Mouse (Mus musculus): Measurements from ENCODE around the gene Sqor. TPM values are rescaled to one million over a fixed set of nuclear protein-coding genes. Genes with fewer than 3 reads are reported as not detected.

Sqor gene
- polyA plus RNA-seq, 1 experiment from 2014 or later = 33.0 TPM

DNA sequence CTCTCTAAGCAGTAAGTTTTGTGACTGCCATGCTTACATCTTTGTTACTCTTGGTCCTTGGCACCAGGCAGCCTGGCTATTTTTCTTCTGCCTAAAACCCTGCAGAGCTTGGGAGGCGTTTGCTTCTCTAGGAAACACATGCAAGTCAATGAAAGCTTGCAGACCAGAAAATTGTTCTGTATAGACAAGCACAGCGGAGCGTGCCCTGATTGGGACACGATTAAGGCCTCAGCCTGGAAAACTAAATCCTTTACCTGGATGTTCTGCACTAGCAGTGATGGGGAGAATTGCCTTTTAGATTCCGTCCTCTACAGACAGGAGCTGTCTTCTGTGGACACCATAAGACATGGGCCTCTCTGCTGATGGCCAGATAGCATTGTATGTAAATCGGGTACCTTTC, 39.4 kb downstream of the Sqor start:
- H3K36me3 ChIP-seq (ENCODE audit: insufficient read depth, low read length) = no peaks in the 10 kb centered on the region
- H3K4me2 ChIP-seq (ENCODE audit: low read length) = no peak overlapping the region
- no peaks in the 10 kb centered on the region for H3K4me1 ChIP-seq (replicated peaks; ENCODE audit: insufficient read depth, low read length)
- H3K9ac ChIP-seq (ENCODE audit: low read depth, low read length) = no peak overlapping the region
- H3K27me3 ChIP-seq (ENCODE audit: insufficient read depth, low read length) = no peaks in the 10 kb centered on the region
- H3K27ac ChIP-seq = no peak overlapping the region
- ATAC-seq (replicated peaks; ENCODE audit: low FRiP score, low read depth) (no peak), DNase-seq (ENCODE audit: low spot score) (no peak)
- no peak for TF ChIP-seq CTCF (IDR thresholded peaks at IDR 0.05; ENCODE audit: low read depth)
- no peak overlapping the region for H3K4me3 ChIP-seq (replicated peaks; ENCODE audit: low read depth, low read length)
- H3K9me3 ChIP-seq (replicated peaks; ENCODE audit: low read length) = no peaks in the 10 kb centered on the region
- 65% methylated on average over 6 of the region's 6 CpGs for WGBS

GRCm38 (mm10) chr2:122806040-122806439, 41.0 kb downstream of the Sqor start:
- TF ChIP-seq CTCF (IDR thresholded peaks at IDR 0.05; ENCODE audit: low read depth) = no peak
- Histone ChIP-seq H3K4me2 (ENCODE audit: low read length) (no peak overlapping the region), H3K9me3 (replicated peaks; ENCODE audit: low read length) (no peaks in the 10 kb centered on the region), H3K36me3 (ENCODE audit: insufficient read depth, low read length) (no peaks in the 10 kb centered on the region), H3K4me1 (replicated peaks; ENCODE audit: insufficient read depth, low read length) (no peaks in the 10 kb centered on the region), H3K27ac (no peak overlapping the region), H3K9ac (ENCODE audit: low read depth, low read length) (no peak overlapping the region), H3K27me3 (ENCODE audit: insufficient read depth, low read length) (no peaks in the 10 kb centered on the region), H3K4me3 (replicated peaks; ENCODE audit: low read depth, low read length) (no peak overlapping the region)
- DNase-seq (ENCODE audit: low spot score) (no peak), ATAC-seq (replicated peaks; ENCODE audit: low FRiP score, low read depth) (no peak)
- 87% methylated on average over 3 of the region's 3 CpGs for WGBS

DNA sequence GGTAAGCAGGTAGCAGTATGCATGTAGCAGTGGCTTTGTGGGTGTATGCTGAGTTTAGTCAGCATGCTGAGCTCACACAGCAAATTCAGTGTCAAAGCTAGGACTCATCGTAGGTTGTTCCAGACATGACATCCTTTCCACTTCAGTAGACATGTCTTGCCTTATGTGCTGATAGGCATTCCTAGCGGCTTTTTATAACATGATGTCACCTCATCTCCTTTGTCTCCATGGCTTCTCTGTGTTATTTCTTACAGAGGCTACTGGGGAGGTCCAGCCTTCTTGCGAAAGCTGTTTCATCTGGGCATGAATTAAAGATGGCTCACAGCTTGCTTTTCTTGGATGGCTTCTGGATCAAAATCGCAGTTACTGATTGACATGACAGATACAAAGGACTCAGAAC, 44.0 kb downstream of the Sqor start:
- H3K9ac ChIP-seq (ENCODE audit: low read depth, low read length) = no peak overlapping the region
- no peak overlapping the region for H3K4me2 ChIP-seq (ENCODE audit: low read length)
- ATAC-seq (replicated peaks; ENCODE audit: low FRiP score, low read depth) (no peak), DNase-seq (ENCODE audit: low spot score) (no peak)
- no peak for TF ChIP-seq CTCF (IDR thresholded peaks at IDR 0.05; ENCODE audit: low read depth)
- H3K9me3 ChIP-seq (replicated peaks; ENCODE audit: low read length) = no peaks in the 10 kb centered on the region
- H3K4me1 ChIP-seq (replicated peaks; ENCODE audit: insufficient read depth, low read length) = no peaks in the 10 kb centered on the region
- no peak overlapping the region for H3K27ac ChIP-seq
- 81% methylated on average over 4 of the region's 4 CpGs for WGBS
- no peak overlapping the region for H3K4me3 ChIP-seq (replicated peaks; ENCODE audit: low read depth, low read length)
- H3K36me3 ChIP-seq (ENCODE audit: insufficient read depth, low read length) = no peaks in the 10 kb centered on the region
- H3K27me3 ChIP-seq (ENCODE audit: insufficient read depth, low read length) = no peaks in the 10 kb centered on the region

DNA sequence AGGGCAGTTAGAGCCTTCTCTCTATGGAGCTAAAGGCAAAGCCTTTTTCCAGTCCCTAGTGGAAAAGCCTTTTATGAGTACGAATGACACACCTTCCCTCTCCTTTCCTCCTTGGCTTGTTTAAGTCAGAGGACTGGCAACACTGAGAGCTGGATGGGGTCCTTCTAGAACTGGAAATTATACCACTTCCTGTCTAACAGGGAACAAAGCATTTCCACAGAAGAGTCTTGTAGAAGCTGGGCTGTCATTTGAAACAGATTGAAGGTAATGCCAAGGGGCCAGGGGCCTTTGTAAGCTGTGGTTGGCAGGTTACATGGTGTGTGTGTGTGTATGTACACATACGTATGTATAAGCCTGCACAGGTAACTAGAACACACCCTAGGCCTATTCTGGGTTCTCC, 51.9 kb downstream of the Sqor start:
- Histone ChIP-seq H3K9ac (ENCODE audit: low read depth, low read length) (no peak overlapping the region), H3K27ac (no peak overlapping the region), H3K27me3 (ENCODE audit: insufficient read depth, low read length) (no peaks in the 10 kb centered on the region), H3K36me3 (ENCODE audit: insufficient read depth, low read length) (no peaks in the 10 kb centered on the region), H3K4me1 (replicated peaks; ENCODE audit: insufficient read depth, low read length) (no peaks in the 10 kb centered on the region), H3K9me3 (replicated peaks; ENCODE audit: low read length) (no peaks in the 10 kb centered on the region), H3K4me2 (ENCODE audit: low read length) (no peak overlapping the region), H3K4me3 (replicated peaks; ENCODE audit: low read depth, low read length) (no peak overlapping the region)
- 79% methylated on average over 2 of the region's 2 CpGs for WGBS
- ATAC-seq (replicated peaks; ENCODE audit: low FRiP score, low read depth) (no peak), DNase-seq (ENCODE audit: low spot score) (no peak)
- TF ChIP-seq CTCF (IDR thresholded peaks at IDR 0.05; ENCODE audit: low read depth) = no peak

DNA sequence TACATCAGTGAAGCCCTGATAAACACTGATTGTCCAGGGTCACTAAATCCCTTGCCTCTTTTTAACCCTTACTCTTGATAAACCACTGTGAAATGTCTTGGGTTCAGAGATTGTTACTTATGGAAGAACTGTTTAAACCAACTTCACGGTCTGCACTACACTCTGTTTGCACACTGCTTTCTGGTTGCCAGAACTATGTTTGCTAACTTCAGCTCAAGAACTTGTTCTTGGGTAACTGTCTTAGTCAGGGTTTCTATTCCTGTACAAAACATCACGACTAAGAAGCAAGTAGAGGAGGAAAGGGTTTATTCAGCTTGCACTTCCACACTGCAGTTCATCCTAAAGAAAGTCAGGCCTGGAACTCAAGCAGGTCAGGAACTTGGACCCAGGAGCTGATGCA, 56.2 kb downstream of the Sqor start:
- Histone ChIP-seq H3K9ac (ENCODE audit: low read depth, low read length) (no peak overlapping the region), H3K4me3 (replicated peaks; ENCODE audit: low read depth, low read length) (no peak overlapping the region), H3K9me3 (replicated peaks; ENCODE audit: low read length) (no peaks in the 10 kb centered on the region), H3K27ac (no peak overlapping the region), H3K27me3 (ENCODE audit: insufficient read depth, low read length) (no peaks in the 10 kb centered on the region), H3K4me1 (replicated peaks; ENCODE audit: insufficient read depth, low read length) (no peaks in the 10 kb centered on the region), H3K4me2 (ENCODE audit: low read length) (no peak overlapping the region), H3K36me3 (ENCODE audit: insufficient read depth, low read length) (no peaks in the 10 kb centered on the region)
- WGBS = 77% methylated on average over 2 of the region's 2 CpGs
- TF ChIP-seq CTCF (IDR thresholded peaks at IDR 0.05; ENCODE audit: low read depth) = no peak
- ATAC-seq (replicated peaks; ENCODE audit: low FRiP score, low read depth) = no peak
- no peak for DNase-seq (ENCODE audit: low spot score)

DNA sequence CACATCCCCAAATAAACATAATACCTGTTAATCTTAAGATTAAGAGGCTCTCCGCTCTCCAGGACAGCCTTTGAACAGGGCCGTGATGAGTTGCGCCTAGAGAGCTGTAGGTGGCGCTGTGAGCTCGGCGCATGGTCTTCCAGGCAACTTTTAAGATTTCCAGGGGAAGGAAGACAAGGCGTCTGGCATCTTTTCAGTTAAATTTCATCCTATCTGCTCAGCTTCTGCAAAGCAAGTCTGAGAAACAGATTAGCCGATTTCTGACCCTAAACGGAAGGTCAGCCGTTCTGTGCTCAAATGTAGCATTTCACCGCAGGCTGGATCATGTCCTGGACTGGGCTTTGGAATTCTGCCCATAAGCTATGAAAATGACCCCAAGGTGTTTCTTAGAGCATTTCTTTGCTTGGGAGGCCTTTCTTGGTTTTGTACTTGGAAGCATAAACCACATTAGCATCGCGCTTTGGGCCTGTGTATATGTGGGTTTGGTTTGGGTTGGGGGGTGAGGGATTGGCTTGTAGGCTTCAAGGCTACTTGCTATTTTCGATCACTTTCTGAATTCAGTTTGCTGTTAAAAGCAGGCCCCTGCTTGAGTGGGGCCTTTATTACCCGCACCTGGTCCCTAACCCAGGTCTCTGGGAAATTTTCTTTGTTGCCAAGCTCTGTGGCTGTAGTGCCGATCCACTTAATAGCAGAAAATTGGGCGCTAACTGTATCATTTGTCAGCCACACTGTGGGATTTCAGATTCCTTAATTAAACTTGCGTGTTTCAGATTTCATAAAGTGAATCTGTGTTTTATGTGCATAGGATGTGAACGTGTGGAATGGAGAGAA, 60.6 kb downstream of the Sqor start:
- Histone ChIP-seq H3K27ac (no peak overlapping the region), H3K27me3 (ENCODE audit: insufficient read depth, low read length) (no peaks in the 10 kb centered on the region), H3K9me3 (replicated peaks; ENCODE audit: low read length) (no peaks in the 10 kb centered on the region), H3K9ac (ENCODE audit: low read depth, low read length) (no peak overlapping the region), H3K4me1 (replicated peaks; ENCODE audit: insufficient read depth, low read length) (no peaks in the 10 kb centered on the region), H3K4me2 (ENCODE audit: low read length) (peak overlapping the region; percentile 45), H3K4me3 (replicated peaks; ENCODE audit: low read depth, low read length) (no peak overlapping the region), H3K36me3 (ENCODE audit: insufficient read depth, low read length) (no peaks in the 10 kb centered on the region)
- TF ChIP-seq CTCF (IDR thresholded peaks at IDR 0.05; ENCODE audit: low read depth) = peak; percentile 81
- ATAC-seq (replicated peaks; ENCODE audit: low FRiP score, low read depth) = peak; percentile 71
- WGBS = 35% methylated on average over 19 of the region's 19 CpGs
- peak; percentile 89 for DNase-seq (ENCODE audit: low spot score)

Data from kidney, postnatal 0 days (tissue).